Mouse (Mus musculus): ENCODE measurements around the gene Pcyt1b.

DNA sequence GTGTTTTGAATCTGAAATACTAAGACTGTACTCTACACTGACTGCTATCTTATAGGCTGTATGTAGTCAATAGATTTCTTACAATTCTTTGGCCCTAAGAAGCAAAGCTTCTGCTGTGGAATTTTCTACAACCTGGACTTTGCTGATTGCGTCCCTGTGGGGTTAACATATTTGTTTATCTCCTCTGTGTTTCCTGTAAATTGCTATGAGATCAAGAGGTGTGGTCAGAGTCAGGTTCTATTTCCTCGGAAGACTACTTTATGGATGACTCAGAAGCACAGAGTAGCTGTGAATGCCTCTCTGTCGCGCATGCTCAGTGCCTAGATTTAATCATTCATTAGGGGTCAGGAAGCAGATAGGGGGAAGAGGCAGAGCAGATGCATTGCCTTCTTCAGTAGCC, 10.1 kb downstream of the Pcyt1b start:
- no peak for TF ChIP-seq SIN3A (IDR thresholded peaks at IDR 0.05; ENCODE audit: low read length)
- TF ChIP-seq SMC3 (IDR thresholded peaks at IDR 0.05; ENCODE audit: low read depth, low read length), result no peak
- no peak for TF ChIP-seq POLR2A (IDR thresholded peaks at IDR 0.05; ENCODE audit: low read depth, low read length)
- no peak for TF ChIP-seq RAD21 (IDR thresholded peaks at IDR 0.05; ENCODE audit: low read depth, low read length)
